Mouse (Mus musculus): Measurements from ENCODE around the gene Hist1h2be.
"Not testable (repeated sequence)": the region's sequence is repeated elsewhere in the genome, so short reads cannot be mapped to it uniquely, and the experiment has no call there.

The Hist1h2be gene

DNA sequence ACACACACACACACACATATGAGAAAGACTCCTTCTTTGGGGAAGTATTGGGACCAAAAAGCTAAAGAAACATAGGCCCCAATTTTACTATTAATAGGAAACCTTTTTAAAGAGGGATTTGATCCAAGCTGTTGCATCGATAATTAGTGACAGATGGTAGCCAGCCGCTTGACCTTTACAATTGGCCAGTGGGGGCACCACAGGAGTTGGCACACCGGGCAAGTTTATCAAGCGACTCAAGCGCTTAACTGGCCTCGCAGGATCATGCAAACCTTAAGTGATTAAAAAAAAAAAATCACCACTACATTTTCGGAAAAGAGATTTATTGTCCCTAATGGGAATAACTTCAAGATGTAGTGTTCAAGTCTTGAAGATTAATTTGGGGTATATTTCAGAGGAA lies 28.3 kb downstream of the Hist1h2be start:
- CTCF ChIA-PET: interaction anchor here (0.7 kb wide), 1 partner anchor 125 kb away, joined by 6 read pairs; no protein-coding TSS in a partner anchor

DNA sequence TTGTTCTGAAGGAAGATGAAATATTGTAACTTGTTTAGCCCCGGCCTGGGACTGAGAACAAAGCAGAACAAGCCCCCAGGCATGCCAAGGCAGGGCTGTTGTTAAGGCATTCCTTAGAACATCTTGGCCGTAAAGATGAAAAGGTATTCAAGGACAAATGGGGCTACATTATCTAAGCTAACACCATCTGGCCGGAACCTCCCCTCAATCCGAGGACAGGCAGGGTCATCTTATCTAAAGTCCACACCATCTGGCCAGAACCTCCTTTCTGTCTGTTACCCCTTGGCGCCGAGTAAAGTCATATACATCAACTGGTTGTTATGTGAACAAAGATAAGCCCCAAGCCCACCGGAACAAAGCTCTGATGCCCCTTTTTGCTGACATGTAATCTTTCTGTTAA lies 29.0 kb downstream of the Hist1h2be start:
- CTCF ChIA-PET: not testable (repeated sequence)

DNA sequence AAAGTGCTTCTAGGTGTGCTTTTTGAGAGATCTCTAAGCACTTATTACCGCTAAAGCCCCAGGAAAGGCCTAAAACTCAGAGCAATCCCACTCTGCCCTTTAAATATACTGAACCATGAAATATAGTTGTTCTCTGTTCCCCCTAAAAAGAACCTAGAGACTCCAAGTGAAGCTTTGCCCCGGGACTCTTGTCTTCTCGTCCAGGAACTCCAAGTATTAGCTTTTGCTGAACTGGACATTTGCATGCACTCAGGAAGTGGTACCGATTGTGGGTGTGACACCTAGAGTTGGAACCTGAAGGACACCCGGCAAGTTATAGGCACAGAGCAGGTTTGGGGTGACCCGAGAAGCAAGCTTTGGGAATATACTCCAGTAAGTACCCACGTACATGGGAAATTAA lies 29.7 kb downstream of the Hist1h2be start:
- CTCF ChIA-PET: no interaction called here

DNA sequence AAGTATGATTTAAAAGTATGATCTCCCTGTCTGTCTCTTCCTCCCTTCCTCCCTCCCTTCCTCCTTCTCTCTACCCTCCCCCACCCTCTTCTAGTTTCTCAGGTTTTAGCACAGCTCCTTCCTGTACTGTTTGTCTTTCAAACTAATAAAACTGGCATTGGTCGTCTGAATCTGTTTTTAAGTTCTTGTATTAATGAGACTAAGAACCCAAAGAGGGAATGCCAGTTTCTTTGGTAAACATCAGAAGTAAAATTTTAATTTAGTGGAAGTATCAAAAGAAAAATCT lies 34.0 kb downstream of the Hist1h2be start:
- CTCF ChIA-PET: interaction anchor here (0.6 kb wide), 1 partner anchor 156 kb away, joined by 11 read pairs; no protein-coding TSS in a partner anchor

DNA sequence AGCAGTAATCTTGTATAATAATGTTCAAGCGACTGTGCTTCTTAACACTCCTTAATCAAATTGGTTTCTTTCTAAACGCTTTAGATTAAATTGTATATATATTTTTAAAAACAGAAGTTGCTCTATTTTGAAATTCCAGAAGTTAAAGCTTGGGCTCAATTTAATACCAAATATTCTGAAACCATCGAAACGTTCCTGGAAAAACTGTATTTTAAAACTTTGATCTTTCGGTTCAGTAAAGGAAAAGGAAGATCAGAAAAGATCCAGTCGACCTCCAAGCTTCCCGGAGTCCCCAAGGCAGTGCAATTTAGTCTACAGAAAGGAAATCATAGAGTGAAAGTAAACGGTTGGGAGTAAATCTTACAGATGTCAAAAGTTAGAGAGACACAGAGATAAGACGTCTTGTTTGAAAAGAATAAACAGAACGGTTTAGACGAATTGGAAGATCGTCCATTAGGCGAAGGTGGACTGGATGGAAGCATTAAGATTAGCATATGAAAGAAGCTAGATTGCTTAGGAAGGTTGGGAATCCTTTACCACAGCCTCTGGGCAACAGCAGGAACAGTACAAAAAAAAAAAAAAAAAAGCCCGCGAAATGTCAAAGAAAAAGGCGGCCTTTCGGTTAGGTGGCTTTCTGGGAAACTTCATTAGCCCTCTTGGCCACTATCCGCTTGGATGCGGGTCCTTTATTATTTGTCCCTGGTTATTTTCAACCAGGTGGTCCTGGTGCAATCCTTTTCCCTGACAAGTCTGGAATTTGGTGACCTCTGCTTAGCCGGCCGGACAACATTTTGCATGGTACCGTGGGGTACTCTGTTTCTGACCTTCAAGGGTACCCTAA lies 34.6 kb downstream of the Hist1h2be start:
- CTCF ChIA-PET: interaction anchor here (0.5 kb wide), 1 partner anchor 1555 kb away, joined by 17 read pairs; no protein-coding TSS in a partner anchor

DNA sequence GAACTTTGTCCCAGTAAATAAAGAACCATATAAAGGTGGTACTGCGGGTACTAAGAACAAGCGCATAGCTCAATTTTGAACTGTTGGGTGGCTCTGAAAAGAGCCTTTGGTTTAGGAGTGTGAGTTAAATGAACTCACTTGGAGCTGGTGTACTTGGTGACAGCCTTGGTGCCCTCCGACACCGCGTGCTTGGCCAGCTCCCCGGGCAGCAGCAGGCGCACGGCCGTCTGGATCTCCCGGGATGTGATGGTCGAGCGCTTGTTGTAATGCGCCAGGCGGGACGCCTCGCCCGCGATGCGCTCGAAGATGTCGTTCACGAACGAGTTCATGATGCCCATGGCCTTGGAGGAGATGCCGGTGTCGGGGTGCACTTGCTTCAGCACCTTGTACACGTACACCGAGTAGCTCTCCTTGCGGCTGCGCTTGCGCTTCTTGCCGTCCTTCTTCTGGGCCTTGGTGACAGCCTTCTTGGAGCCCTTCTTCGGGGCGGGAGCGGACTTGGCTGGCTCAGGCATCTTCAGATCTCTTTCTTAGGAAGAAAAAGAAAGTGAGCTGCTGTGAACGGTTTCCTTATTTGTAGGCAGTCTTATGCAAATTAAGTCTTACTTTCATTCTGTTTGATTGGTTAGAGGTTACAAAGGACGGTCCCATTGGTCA lies 35.4 kb downstream of the Hist1h2be start:
- CTCF ChIA-PET: interaction anchor here (0.5 kb wide), 1 partner anchor 1555 kb away, joined by 17 read pairs; no protein-coding TSS in a partner anchor

DNA sequence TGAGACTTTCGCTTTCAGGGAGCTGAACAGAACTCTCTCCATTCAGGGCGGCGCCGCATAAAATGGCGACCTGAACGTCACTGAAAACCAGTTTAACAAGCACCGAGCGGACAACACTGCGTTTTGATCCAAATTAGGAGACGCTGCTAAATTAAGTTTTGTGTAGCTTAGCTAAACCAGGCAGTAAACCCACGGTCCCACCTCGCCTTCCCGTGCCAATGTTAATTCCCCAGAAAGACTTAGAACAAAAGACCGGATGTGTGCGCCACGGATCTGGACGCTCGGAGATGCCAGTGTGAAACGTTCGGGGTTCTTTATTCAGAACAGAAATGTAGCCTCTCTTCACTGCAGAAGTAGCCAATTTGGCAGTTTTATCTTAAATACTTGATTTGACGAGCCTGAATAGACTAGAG lies 35.9 kb downstream of the Hist1h2be start:
- CTCF ChIA-PET: no interaction called here

DNA sequence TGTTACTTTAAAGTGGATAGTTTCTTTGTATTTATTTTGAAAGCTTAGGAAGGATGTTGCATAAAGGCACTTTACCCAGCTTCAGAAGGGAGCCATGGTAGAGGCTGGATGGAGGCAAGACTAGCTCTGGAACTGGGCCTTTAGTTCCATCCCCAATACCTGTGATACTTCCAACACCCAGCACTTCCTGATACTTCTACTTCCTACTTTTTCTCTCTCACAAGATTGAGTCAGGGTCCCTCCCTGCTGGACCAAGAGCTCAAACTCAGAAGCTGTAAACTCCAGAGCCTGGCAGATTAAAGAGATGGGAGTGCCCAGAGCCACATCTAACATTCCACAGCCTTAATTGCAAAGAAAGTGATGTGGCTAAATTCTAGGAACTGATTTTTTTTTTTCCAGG lies 36.6 kb downstream of the Hist1h2be start:
- CTCF ChIA-PET: no interaction called here

DNA sequence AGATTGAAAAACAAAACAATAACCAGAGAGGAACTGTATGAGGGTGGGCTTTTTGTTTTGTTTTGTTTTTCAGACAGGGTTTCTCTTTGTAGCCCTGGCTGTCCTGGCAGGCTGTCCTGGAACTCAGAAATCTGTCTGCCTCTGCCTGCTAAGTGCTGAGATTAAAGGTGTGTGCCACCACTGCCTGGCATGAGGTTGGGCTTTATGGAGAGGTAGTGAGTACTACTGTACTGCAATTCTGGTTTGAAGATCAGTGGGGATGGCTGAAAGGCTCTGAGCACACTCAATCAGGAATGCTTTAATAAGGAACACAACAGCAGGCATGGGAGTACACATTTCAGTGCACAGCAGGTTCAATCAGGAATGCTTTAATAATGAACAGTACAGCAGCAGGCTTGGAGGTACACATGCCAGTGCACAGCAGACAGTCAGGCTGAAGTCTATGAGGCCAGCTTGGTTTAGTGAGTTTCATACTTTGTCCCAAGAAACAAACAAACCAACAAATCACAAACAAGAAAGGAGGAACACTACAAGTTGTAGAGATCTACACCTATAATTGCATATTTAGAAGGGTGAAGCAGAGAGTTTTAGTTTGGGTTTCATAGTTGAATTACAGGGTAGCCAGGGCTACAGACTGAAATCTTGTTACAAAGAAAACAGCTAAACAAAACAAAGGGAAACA lies 37.4 kb downstream of the Hist1h2be start:
- CTCF ChIA-PET: interaction anchor here (1.2 kb wide), 1 partner anchor 38 kb away, joined by 3 read pairs; the partner anchor contains the start of gene Hist1h2be

DNA sequence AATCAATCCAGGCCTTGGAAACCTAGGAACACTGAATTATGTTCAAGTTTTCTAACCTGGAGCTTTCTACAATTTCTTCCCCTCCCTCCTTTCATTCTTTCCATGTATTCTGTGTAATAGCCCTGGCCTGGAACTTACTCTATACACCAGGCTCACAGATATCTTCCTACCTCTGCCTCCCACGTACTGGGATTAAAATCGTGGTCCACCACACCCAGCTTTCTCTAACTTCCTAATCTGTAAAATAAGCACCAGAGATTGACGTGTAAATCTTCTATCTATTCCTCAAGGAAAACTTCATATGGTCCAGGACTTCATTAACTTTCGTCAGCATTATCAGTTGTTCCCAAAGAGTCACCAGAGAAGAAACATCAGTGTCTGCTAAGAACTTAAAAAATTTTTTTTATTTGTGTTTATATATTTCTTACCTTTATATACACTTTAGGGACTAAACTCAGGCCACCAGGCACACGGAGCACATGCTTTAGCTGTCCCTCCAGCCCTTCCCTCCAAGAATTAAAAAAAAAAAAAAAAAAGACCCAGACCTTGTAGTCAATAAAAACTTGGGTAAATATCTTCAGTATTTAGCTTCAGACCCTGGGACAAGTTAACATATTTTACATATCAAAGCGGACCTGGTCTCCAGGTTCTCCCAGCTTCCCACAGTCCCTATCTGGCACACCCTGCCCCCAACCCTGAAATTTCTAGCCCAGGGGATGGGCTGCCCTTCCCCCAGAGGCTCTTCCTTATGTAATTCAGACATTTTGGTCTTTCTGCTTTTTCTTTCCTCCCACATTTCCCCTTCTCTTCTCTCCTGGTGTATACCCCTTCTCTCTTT lies 38.5 kb downstream of the Hist1h2be start:
- CTCF ChIA-PET: interaction anchor here (0.6 to 1.2 kb wide), 3 partner anchors 39 to 1801 kb away, joined by 3 read pairs; partner anchors contain the start of gene Hist1h2be

DNA sequence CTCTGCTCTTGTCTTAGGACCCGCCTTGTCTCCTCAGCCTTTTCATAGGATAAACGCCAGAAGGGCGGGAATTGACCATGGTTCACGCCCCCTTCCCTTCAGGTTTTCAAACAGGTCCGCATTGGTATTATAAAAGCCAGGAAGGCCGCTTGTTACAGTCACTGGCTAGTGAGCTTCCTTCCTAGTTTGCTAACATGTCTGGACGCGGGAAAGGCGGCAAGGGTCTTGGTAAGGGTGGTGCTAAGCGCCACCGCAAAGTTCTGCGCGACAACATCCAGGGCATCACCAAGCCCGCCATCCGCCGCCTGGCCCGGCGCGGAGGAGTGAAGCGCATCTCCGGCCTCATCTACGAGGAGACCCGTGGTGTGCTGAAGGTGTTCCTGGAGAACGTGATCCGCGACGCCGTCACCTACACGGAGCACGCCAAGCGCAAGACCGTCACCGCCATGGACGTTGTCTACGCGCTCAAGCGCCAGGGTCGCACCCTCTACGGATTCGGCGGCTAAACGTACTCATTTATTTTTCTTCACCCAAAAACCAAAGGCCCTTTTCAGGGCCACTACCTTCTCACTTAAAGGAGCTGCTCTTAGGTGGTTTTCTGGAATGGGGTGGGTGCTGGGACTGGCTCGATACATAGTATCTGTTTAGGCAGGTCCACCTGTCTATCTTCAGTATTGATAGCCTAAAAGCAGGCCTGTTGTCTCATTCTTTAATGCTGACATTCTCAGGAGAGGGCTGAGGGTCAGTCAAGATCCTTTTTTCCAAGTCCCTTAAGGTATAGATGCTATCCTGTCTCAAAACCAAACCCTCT lies 39.3 kb downstream of the Hist1h2be start, which contains the start of gene Hist1h4d:
TSS of gene Hist1h4d (plus strand) at position 191 of the 811 bp plus-strand sequence.
- CTCF ChIA-PET: interaction anchor here (0.6 kb wide), 1 partner anchor 147 kb away, joined by 3 read pairs; no protein-coding TSS in a partner anchor

DNA sequence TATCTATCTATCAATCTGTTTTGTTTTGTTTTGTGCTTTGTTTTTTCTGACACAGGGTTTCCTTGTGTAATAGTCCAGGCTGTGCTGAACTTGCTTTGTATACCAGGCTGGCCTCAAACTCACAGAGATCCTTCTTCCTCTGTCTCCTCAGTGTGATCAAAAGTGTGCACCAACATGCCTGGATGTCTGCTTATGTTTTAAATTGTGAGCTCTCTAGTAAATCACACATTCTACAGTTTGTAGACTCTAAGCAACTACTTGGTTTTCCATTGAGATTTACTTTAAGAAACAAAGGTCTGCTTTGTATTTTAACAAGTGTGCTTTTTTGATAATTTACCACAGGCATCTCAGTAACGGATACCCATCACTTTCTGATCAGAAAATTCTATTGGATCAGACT lies 43.1 kb downstream of the Hist1h2be start:
- CTCF ChIA-PET: no interaction called here

DNA sequence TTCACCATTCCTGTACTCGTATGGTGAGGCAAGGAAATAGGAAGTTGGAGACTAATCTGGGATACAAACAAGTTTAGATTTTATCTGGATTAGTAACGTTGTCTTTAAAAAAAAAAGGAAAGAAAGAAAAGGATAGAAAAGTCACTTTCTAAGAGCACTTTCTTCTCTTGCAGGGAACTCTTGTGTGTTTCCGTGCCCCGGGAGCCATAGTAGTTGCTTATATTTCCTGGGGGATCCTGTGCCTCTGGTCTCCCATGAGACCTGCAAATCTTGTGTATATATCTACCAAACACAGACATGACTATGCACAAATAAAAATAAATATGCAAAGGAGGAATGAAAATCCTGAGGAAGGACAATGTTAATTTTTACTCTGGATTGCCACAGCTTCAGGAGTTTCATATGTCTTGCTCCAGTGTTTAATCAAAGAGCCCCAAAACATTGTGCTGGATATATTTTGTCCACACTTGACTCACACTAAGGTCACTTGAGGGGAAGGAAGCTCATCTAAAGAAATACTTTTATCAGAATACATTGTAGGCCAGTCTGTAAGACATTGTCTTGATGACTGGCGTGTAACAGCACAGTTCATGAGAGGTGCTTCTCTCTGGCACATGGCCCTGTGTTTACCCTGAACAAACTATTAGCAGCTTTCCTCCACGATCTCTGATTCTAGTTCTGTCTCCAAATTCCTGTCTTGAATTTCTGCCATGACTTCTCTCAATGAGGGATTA lies 43.9 kb downstream of the Hist1h2be start:
- CTCF ChIA-PET: no interaction called here

DNA sequence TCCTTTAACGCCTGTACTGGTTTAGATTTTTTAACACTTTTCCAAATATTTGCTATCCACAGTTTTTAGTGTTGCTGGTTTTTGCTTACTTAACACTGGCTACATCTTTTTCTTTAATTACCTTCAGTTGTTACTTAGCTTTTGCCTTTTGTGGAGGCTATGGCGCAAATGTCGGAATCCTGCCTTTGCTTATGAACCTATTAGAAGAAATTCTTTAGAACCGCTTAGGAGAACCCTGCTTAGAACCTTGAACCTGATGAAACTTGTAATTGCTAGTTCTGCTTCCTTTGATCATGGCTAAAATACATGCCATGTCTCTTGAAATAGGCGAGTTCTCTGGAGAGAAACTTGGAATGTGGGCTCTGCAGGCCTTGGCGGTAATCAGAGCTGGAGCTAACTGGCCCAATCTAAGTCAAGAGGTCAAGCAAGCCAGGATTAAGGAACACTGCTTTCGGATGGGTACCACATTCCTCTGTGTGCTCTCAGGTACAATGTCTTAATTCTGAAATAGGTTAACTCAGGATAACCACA lies 44.5 kb downstream of the Hist1h2be start:
- CTCF ChIA-PET: interaction anchor here (0.5 kb wide), 2 partner anchors 14 to 1684 kb away, joined by 3 read pairs; no protein-coding TSS in a partner anchor

DNA sequence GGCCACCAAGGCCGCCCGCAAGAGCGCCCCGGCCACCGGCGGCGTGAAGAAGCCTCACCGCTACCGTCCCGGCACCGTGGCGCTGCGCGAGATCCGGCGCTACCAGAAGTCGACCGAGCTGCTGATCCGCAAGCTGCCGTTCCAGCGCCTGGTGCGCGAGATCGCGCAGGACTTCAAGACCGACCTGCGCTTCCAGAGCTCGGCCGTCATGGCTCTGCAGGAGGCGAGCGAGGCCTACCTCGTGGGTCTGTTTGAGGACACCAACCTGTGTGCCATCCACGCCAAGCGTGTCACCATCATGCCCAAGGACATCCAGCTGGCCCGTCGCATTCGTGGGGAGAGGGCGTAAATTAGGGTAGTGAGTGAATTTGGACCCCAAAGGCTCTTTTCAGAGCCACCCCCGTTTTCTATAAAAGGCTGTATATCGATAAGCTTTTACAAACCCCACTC lies 45.0 kb downstream of the Hist1h2be start:
- CTCF ChIA-PET: interaction anchor here (0.5 kb wide), 2 partner anchors 13 to 1683 kb away, joined by 3 read pairs; no protein-coding TSS in a partner anchor

DNA sequence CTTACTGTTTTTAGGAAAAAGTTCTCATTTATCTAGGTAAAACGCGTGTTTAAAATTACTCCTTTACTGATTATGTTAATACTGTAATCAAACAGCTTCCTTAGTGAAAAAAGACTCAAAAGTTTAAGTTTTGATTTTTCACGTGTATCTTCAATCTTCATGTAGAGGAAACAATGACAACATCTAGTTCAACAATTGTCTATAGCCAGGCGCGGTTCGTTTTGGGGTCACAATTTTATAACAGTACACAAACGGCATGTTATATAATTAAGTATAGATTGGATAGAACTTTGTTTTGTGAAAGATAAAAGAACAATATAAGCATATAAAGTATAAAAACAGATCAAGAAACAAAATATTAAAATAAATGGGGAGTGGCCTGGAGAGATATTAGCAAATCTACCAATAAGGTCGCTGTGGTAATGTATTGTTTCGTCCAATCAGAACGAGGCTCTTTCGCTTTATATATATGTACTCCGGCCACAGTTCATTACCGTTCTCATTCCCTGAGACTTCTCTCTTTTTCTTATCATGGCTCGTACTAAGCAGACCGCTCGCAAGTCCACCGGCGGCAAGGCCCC lies 45.6 kb downstream of the Hist1h2be start, which contains the start of gene Hist1h3d:
TSS of gene Hist1h3d (plus strand) at position 493 of the 581 bp plus-strand sequence.
- CTCF ChIA-PET: no interaction called here

DNA sequence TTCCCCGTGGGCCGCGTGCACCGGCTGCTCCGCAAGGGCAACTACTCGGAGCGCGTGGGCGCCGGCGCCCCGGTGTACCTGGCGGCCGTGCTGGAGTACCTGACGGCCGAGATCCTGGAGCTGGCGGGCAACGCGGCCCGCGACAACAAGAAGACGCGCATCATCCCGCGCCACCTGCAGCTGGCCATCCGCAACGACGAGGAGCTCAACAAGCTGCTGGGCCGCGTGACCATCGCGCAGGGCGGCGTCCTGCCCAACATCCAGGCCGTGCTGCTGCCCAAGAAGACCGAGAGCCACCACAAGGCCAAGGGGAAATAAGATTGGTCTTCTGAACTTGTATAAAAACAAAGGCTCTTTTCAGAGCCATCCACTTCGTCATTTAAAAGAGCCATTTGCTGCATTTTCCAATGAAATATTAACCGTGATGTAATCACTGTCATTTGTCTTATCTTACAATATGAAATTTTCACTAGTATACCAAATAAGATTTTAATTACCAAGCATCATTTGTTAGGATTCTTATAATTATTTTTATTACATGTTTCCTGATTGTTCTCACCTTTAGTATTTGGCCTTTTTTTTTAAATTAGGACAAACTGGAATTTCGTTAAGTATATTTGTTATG lies 46.3 kb downstream of the Hist1h2be start:
- CTCF ChIA-PET: not testable (repeated sequence)

DNA sequence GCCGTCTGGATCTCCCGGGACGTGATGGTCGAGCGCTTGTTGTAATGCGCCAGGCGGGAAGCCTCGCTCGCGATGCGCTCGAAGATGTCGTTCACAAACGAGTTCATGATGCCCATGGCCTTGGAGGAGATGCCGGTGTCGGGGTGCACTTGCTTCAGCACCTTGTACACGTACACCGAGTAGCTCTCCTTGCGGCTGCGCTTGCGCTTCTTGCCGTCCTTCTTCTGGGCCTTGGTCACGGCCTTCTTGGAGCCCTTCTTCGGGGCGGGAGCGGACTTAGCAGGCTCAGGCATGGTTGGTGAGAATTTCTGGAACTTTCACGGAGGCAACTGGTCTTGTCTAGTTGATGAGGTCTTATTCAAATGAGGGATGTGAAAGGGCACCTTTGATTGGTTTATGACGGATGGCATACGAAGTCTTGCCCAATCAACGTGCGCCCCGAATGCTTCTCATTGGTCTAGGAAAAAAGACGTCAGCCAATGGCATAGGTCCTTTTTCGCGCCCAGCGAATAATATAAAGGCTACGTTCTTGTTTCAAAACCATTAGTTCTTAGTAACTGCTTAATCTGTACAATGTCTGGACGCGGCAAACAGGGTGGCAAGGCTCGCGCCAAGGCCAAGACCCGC lies 46.9 kb downstream of the Hist1h2be start, which contains the start of the genes Hist1h2bf and Hist1h2ad:
TSS of gene Hist1h2bf (minus strand) at position 299 of the 627 bp plus-strand sequence.
TSS of gene Hist1h2ad (plus strand) at position 484 of the 627 bp plus-strand sequence.
- CTCF ChIA-PET: not testable (repeated sequence)
